ENCODE assay signal across 18 mouse cellular contexts in the genomic region with DNA sequence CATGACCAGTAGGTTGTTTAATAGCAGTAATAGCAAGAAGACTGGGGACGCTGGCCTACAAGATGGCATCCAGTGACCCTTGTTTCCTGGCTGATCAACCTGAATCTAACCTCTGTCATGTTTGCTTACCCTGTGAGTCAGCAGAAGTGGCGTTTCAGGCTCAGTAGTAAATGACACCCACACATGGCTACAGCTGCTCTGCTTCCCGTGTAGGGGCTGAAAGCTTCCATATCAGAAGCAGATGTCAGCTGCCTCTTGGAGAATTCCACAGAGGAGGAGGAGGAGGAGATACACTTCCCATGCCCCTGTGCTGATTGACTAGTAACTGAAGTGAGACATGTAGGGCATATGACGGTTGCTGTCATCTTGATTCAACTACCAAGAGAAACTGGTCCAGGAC.
A peak's percentile ranks its signal among the peaks of the same experiment; 100 is the strongest.
DNase-seq lines count a peak whose midpoint lies in the region; ATAC-seq and TF ChIP-seq lines count a peak whose summit lies in the region.
"Had no signal": no experiment of that assay in that cellular context is flagged by ENCODE, and none has a peak within 500 bp of the region (broad histone marks: within the 10 kb centered on the region; RNA-seq: fewer than 3 reads in every experiment).

No protein-coding gene starts in this region.

- H3K4me3 ChIP-seq in kidney, embryonic 16.5 days (ENCODE audit: low read length): no peak overlapping the region
- H3K4me3 ChIP-seq in kidney, adult 2 months (ENCODE audit: insufficient read depth, low read depth, low read length): no peak overlapping the region
- no peak overlapping the region for H3K4me3 ChIP-seq in limb, embryonic 14.5 days (replicated peaks; ENCODE audit: low read length)
- H3K4me3 ChIP-seq in forebrain, embryonic 13.5 days: no peak overlapping the region
- H3K4me3 ChIP-seq: embryonic facial prominence, embryonic 12.5 days; hindbrain, embryonic 15.5 days; liver, embryonic 15.5 days had no signal

- TF ChIP-seq CTCF in kidney, adult 2 months (conservative IDR thresholded peaks at IDR 0.05; ENCODE audit: insufficient read depth, insufficient read length, low read depth, low read length): no peak

- ATAC-seq in kidney, embryonic 16.5 days (ENCODE audit: low FRiP score, low TSS enrichment): peak; percentile 51; the same call in 1 of the 2 replicates
- no peak for ATAC-seq in limb, embryonic 14.5 days (ENCODE audit: low FRiP score, low read depth)
- ATAC-seq in forebrain, embryonic 13.5 days: no peak
- ATAC-seq: CD4-positive, CD25-positive, alpha-beta regulatory T cell, adult 4 months had no signal

- no peaks in the 10 kb centered on the region for H3K27me3 ChIP-seq in kidney, embryonic 16.5 days (ENCODE audit: insufficient read depth, low read length)
- no peaks in the 10 kb centered on the region for H3K27me3 ChIP-seq in kidney, adult 2 months (replicated peaks; ENCODE audit: control insufficient read depth, insufficient read depth, low read length)
- no peaks in the 10 kb centered on the region for H3K27me3 ChIP-seq in limb, embryonic 14.5 days (ENCODE audit: control insufficient read depth, insufficient read depth, low read length)
- H3K27me3 ChIP-seq in forebrain, embryonic 13.5 days: no peaks in the 10 kb centered on the region
- H3K27me3 ChIP-seq: embryonic facial prominence, embryonic 12.5 days; hindbrain, embryonic 15.5 days; liver, embryonic 15.5 days had no signal

- no peak for TF ChIP-seq POLR2A in kidney, adult 2 months (IDR thresholded peaks at IDR 0.05; ENCODE audit: low read depth, low read length)
- TF ChIP-seq POLR2A in limb, embryonic 14.5 days (IDR thresholded peaks at IDR 0.05; ENCODE audit: borderline replicate concordance, extremely low read depth, insufficient read depth, insufficient read length): no peak

- H3K36me3 ChIP-seq in kidney, embryonic 16.5 days (ENCODE audit: insufficient read depth, low read length): no peaks in the 10 kb centered on the region
- no peaks in the 10 kb centered on the region for H3K36me3 ChIP-seq in kidney, adult 2 months (ENCODE audit: control insufficient read depth, insufficient read depth, low read length)
- H3K36me3 ChIP-seq in limb, embryonic 14.5 days (ENCODE audit: control insufficient read depth, insufficient read depth, low read length): no peaks in the 10 kb centered on the region
- H3K36me3 ChIP-seq in forebrain, embryonic 13.5 days (ENCODE audit: poor library complexity, severe bottlenecking): no peaks in the 10 kb centered on the region
- H3K36me3 ChIP-seq: embryonic facial prominence, embryonic 12.5 days; hindbrain, embryonic 15.5 days; liver, embryonic 15.5 days had no signal

- H3K9ac ChIP-seq in kidney, embryonic 16.5 days (replicated peaks; ENCODE audit: low read length): no peak overlapping the region
- H3K9ac ChIP-seq in limb, embryonic 14.5 days (ENCODE audit: low read depth, low read length, severe bottlenecking): no peak overlapping the region
- no peak overlapping the region for H3K9ac ChIP-seq in forebrain, embryonic 13.5 days
- H3K9ac ChIP-seq: embryonic facial prominence, embryonic 12.5 days; hindbrain, embryonic 15.5 days; liver, embryonic 15.5 days had no signal

- no peaks in the 10 kb centered on the region for H3K9me3 ChIP-seq in kidney, embryonic 16.5 days (ENCODE audit: low read length)
- no peaks in the 10 kb centered on the region for H3K9me3 ChIP-seq in limb, embryonic 14.5 days (ENCODE audit: control insufficient read depth, low read length)
- H3K9me3 ChIP-seq in forebrain, embryonic 13.5 days (replicated peaks): no peaks in the 10 kb centered on the region
- H3K9me3 ChIP-seq: embryonic facial prominence, embryonic 12.5 days; hindbrain, embryonic 15.5 days; liver, embryonic 15.5 days had no signal

- H3K4me1 ChIP-seq in kidney, embryonic 16.5 days (ENCODE audit: insufficient read depth, low read length): no peaks in the 10 kb centered on the region
- H3K4me1 ChIP-seq in kidney, adult 2 months (ENCODE audit: control insufficient read depth, insufficient read depth, low read length): no peaks in the 10 kb centered on the region
- no peaks in the 10 kb centered on the region for H3K4me1 ChIP-seq in limb, embryonic 14.5 days (ENCODE audit: control insufficient read depth, insufficient read depth, low read length)
- H3K4me1 ChIP-seq in forebrain, embryonic 13.5 days: no peaks in the 10 kb centered on the region
- H3K4me1 ChIP-seq: hindbrain, embryonic 15.5 days; liver, embryonic 15.5 days had no signal

- no peak overlapping the region for H3K4me2 ChIP-seq in kidney, embryonic 16.5 days (replicated peaks; ENCODE audit: low read depth, low read length)
- H3K4me2 ChIP-seq in limb, embryonic 14.5 days (replicated peaks; ENCODE audit: low read depth, low read length, severe bottlenecking): no peak overlapping the region
- H3K4me2 ChIP-seq in forebrain, embryonic 13.5 days: no peak overlapping the region
- H3K4me2 ChIP-seq: embryonic facial prominence, embryonic 12.5 days; hindbrain, embryonic 15.5 days; liver, embryonic 15.5 days; midbrain, embryonic 11.5 days had no signal

- H3K27ac ChIP-seq in kidney, embryonic 16.5 days (ENCODE audit: low read length): no peak overlapping the region
- H3K27ac ChIP-seq in kidney, adult 2 months (ENCODE audit: insufficient read depth, low read depth, low read length): no peak overlapping the region
- H3K27ac ChIP-seq in limb, embryonic 14.5 days (replicated peaks; ENCODE audit: low read depth, low read length): no peak overlapping the region
- H3K27ac ChIP-seq in forebrain, embryonic 13.5 days: no peak overlapping the region; the same call in 1 of the 2 replicates
- H3K27ac ChIP-seq: embryonic facial prominence, embryonic 12.5 days; hindbrain, embryonic 15.5 days; liver, embryonic 15.5 days had no signal

- DNase-seq in kidney, adult 2 months: no peak
- DNase-seq in brain, adult 2 months (ENCODE audit: low read depth, low spot score): peak; percentile 67
- peak; percentile 76 for DNase-seq in embryo, embryonic 10 days (ENCODE audit: low spot score)
- peak; percentile 43 for DNase-seq in limb, embryonic 14.5 days (ENCODE audit: low spot score)
- no peak for DNase-seq in T-cell, adult 2 months (ENCODE audit: low spot score)
- DNase-seq: adrenal gland, postnatal 10 days; cerebellum, adult 9-10 months; kidney, adult 18-20 months; left cerebral cortex, postnatal 4 days; lung, postnatal 14 days; thymus, adult 18-20 months had no signal

- WGBS in kidney, embryonic 16.5 days: 16% methylated on average over 4 of the region's 4 CpGs
- WGBS in kidney, adult 2 months: 20% methylated on average over 4 of the region's 4 CpGs
- WGBS in limb, embryonic 14.5 days: 28% methylated on average over 4 of the region's 4 CpGs
- WGBS in forebrain, embryonic 13.5 days: 77% methylated on average over 4 of the region's 4 CpGs

Comparison
In these comparisons a context has a peak if more than half of its experiments do, and no peak if none do; other contexts are left out.
1. DNase-seq: peak in brain, adult 2 months (single experiment), embryo, embryonic 10 days (single experiment) and limb, embryonic 14.5 days (single experiment); none in kidney, adult 2 months (single experiment) and T-cell, adult 2 months (single experiment).